Comparison of ENCODE assay signal across 16 mouse cellular contexts in genomic region chr2:27565316-27566103, GRCm38 (mm10). TPM values are rescaled to one million over a fixed set of nuclear protein-coding genes. Genes with fewer than 3 reads are reported as not detected.
DNase-seq lines count a peak whose midpoint lies in the region; ATAC-seq and TF ChIP-seq lines count a peak whose summit lies in the region.
"Had no signal": no experiment of that assay in that cellular context is flagged by ENCODE, and none has a peak within 500 bp of the region (broad histone marks: within the 10 kb centered on the region; RNA-seq: fewer than 3 reads in every experiment).

No protein-coding gene starts in this region.

- H3K4me3 ChIP-seq in lung, embryonic 14.5 days (ENCODE audit: low read depth, low read length), result no peak overlapping the region
- H3K4me3 ChIP-seq: forebrain, embryonic 12.5 days; layer of hippocampus, adult 2 months; left cerebral cortex, adult 2 months had no signal

- H3K27me3 ChIP-seq in lung, embryonic 14.5 days (ENCODE audit: insufficient read depth, low read length), result no peaks in the 10 kb centered on the region

- no peak for ATAC-seq in lung, embryonic 14.5 days (ENCODE audit: insufficient read depth)
- ATAC-seq: intestine, postnatal 0 days had no signal

- H3K4me1 ChIP-seq in lung, embryonic 14.5 days (ENCODE audit: insufficient read depth), result no peaks in the 10 kb centered on the region

- 57% methylated on average over 12 of the region's 12 CpGs for WGBS in lung, embryonic 14.5 days

- DNase-seq in heart, adult 11 months, result peak; percentile 94
- no peak for DNase-seq in heart, postnatal 25 days (ENCODE audit: low spot score)
- peak; percentile 18 for DNase-seq in lung, embryonic 14.5 days
- no peak for DNase-seq in lung, postnatal 14 days
- peak; percentile 18 for DNase-seq in heart, adult 8-10 months (ENCODE audit: low spot score)
- DNase-seq in heart, postnatal 4 days, result peak; percentile 33
- DNase-seq in adrenal gland, adult 2 months, result no peak
- no peak for DNase-seq in spleen, postnatal 14 days (ENCODE audit: low spot score in 2 of 2)
- DNase-seq: adrenal gland, postnatal 14 days; cerebellum, postnatal 36 days; liver had no signal

- no peaks in the 10 kb centered on the region for H3K36me3 ChIP-seq in lung, embryonic 14.5 days (ENCODE audit: insufficient read depth)
- H3K36me3 ChIP-seq: forebrain, embryonic 12.5 days had no signal

- TF ChIP-seq CTCF in lung, embryonic 14.5 days (IDR thresholded peaks at IDR 0.05; ENCODE audit: low read depth), result 0 out of 2 replicates have a peak, but pooled peaks have one; percentile 3

- H3K27ac ChIP-seq in lung, embryonic 14.5 days (ENCODE audit: low read depth), result no peak overlapping the region
- H3K27ac ChIP-seq: forebrain, embryonic 12.5 days; hindbrain, embryonic 14.5 days; layer of hippocampus, adult 2 months; left cerebral cortex, adult 2 months had no signal

- H3K9ac ChIP-seq in lung, embryonic 14.5 days, result no peak overlapping the region; the same call in 1 of the 2 replicates
- H3K9ac ChIP-seq: forebrain, embryonic 12.5 days; hindbrain, embryonic 14.5 days had no signal

- H3K9me3 ChIP-seq in lung, embryonic 14.5 days (ENCODE audit: low read depth, low read length), result no peaks in the 10 kb centered on the region
- H3K9me3 ChIP-seq: forebrain, embryonic 12.5 days had no signal

- intact Hi-C loops in heart, postnatal 25 days (cut with DNase I), result loop anchor here (10.0 kb wide), 1 partner anchor 319 kb away; the partner anchor contains the start of gene Col5a1

- no peak overlapping the region for H3K4me2 ChIP-seq in lung, embryonic 14.5 days
- H3K4me2 ChIP-seq: forebrain, embryonic 12.5 days; hindbrain, embryonic 14.5 days had no signal

RNA-seq across cellular contexts. Expression of gene Wdr5, which starts 50.6 kb away (rescaled TPM):
- total RNA-seq in heart, postnatal 25 days (2021), result 10 to 100 TPM; 23.4 to 23.7 TPM
- 63.6 and 71.3 TPM in 2 replicates for polyA plus RNA-seq in lung, embryonic 14.5 days (2014; fragmentation: Nextera tagmentation; extraction: Ambion mirVana)
- 10 to 100 TPM; 22.0 to 25.5 (median 23.5) TPM for total RNA-seq in heart, adult 8-10 months (2022)
- total RNA-seq in heart, postnatal 4 days (2021), result 10 to 100 TPM; 31.4 to 34.2 TPM
- total RNA-seq in adrenal gland, adult 2 months (2021), result 10 to 100 TPM; 30.5 TPM
- 50.0 and 52.5 TPM in 2 replicates for polyA plus RNA-seq in adrenal gland, adult 2 months (2012; rRNA removed)

RNA-seq across cellular contexts. Expression of gene Brd3, which starts 58.0 kb away (rescaled TPM):
- 10 to 100 TPM; 29.3 to 35.7 TPM for total RNA-seq in heart, postnatal 25 days (2021)
- polyA plus RNA-seq in lung, embryonic 14.5 days (2014; fragmentation: Nextera tagmentation; extraction: Ambion mirVana), result 126 and 141 TPM in 2 replicates
- total RNA-seq in heart, adult 8-10 months (2022), result 10 to 100 TPM; 27.4 to 28.6 (median 28.3) TPM
- 10 to 100 TPM; 57.5 to 59.6 TPM for total RNA-seq in heart, postnatal 4 days (2021)
- 10 to 100 TPM; 56.9 to 61.6 TPM for total RNA-seq in adrenal gland, adult 2 months (2021)
- 59.3 and 60.1 TPM in 2 replicates for polyA plus RNA-seq in adrenal gland, adult 2 months (2012; rRNA removed)

Comparison
In these comparisons a context has a peak if more than half of its experiments do, and no peak if none do; other contexts are left out.
1. DNase-seq: peak in heart, adult 11 months (single experiment), lung, embryonic 14.5 days (single experiment), heart, adult 8-10 months (single experiment) and heart, postnatal 4 days (single experiment); none in heart, postnatal 25 days (single experiment), lung, postnatal 14 days (single experiment), adrenal gland, adult 2 months (single experiment) and spleen, postnatal 14 days (0 of 2).